Mouse (Mus musculus): Measurements from ENCODE around the gene A630089N07Rik. TPM values are rescaled to one million over a fixed set of nuclear protein-coding genes. Genes with fewer than 3 reads are reported as not detected.
A peak's percentile ranks its signal among the peaks of the same experiment; 100 is the strongest.

Gene A630089N07Rik
- polyA plus RNA-seq, 1 experiment from 2014 or later, result 3.0 TPM

GRCm38 (mm10) chr16:97962151-97962948 lies 119.9 kb downstream of the A630089N07Rik start, which contains the start of the genes C2cd2 and Zbtb21:
C2cd2 (minus strand) TSS chr16:97962598.
Zbtb21 (minus strand) TSS chr16:97962622.
- peak; percentile 94 for DNase-seq
- no peaks in the 10 kb centered on the region for H3K9me3 ChIP-seq (ENCODE audit: low read length)
- H3K27ac ChIP-seq (ENCODE audit: low read depth), result peak within 1 kb of the TSS; percentile 95
- under 1% methylated on average over 73 of the region's 78 CpGs for WGBS (ENCODE audit: insufficient replicate concordance)
- TF ChIP-seq EP300 (IDR thresholded peaks at IDR 0.05; ENCODE audit: low read depth), result no peak
- TF ChIP-seq CTCF (IDR thresholded peaks at IDR 0.05; ENCODE audit: low read depth), result no peak
- H3K4me1 ChIP-seq (ENCODE audit: insufficient read depth), result peaks cover 32% of the 10 kb centered on the region
- no peaks in the 10 kb centered on the region for H3K27me3 ChIP-seq (ENCODE audit: insufficient read depth, low read length)
- peak within 1 kb of the TSS; percentile 83 for H3K9ac ChIP-seq (replicated peaks)
- no peaks in the 10 kb centered on the region for H3K36me3 ChIP-seq (replicated peaks; ENCODE audit: insufficient read depth, low read length)
- ATAC-seq, result peak; percentile 92
- H3K4me2 ChIP-seq (ENCODE audit: low read depth, low read length), result peak within 1 kb of the TSS; percentile 83
- H3K4me3 ChIP-seq (ENCODE audit: low read depth, low read length), result peak within 1 kb of the TSS; percentile 77

DNA sequence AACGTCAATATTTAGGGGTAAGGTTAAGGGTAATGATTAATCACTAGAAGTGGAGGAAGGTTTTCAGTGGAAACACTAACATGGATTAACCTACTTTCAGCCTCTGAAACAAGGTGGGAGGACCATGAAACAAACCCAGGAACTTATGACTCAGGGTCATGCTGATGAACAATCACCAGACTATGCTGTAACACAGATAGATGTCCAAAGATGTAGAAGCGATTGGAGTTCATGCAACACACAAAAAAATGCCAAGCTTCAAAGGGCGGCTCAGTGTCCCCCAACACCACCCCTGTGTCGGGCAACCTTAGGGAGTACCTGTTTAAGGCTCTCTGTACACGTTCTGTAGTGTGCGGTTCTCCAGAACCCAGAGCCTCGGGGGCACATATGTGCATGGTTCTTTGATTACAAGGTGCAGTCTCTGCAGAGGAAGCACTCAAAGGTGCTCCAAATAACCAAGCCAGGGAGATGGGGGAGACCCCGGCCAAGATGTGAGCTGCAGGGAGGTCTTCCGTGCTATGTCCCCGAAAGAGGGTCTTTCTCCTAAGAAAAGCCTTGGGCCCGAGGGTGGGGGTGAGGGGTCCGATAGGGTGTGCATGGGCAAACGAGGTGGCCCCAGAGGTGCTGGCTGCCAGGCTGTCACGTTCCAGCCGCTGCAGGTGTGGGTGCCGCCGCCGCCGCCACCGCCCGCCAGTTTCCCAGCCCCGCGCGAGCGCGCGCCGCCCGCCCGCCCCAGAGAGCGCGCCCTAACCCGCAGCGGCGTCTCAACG lies 120.7 kb downstream of the A630089N07Rik start:
- H3K27me3 ChIP-seq (ENCODE audit: insufficient read depth, low read length), result no peaks in the 10 kb centered on the region
- H3K4me1 ChIP-seq (ENCODE audit: insufficient read depth), result peaks cover 32% of the 10 kb centered on the region
- TF ChIP-seq EP300 (IDR thresholded peaks at IDR 0.05; ENCODE audit: low read depth), result peak; percentile 53; the same call in 1 of the 2 replicates
- no peak for TF ChIP-seq CTCF (IDR thresholded peaks at IDR 0.05; ENCODE audit: low read depth)
- H3K4me2 ChIP-seq (ENCODE audit: low read depth, low read length), result peak overlapping the region; percentile 83
- no peaks in the 10 kb centered on the region for H3K9me3 ChIP-seq (ENCODE audit: low read length)
- DNase-seq, result no peak
- H3K4me3 ChIP-seq (ENCODE audit: low read depth, low read length), result peak overlapping the region; percentile 77
- WGBS (ENCODE audit: insufficient replicate concordance), result 4% methylated on average over 30 of the region's 36 CpGs
- H3K27ac ChIP-seq (ENCODE audit: low read depth), result peak overlapping the region; percentile 95
- H3K9ac ChIP-seq (replicated peaks), result peak overlapping the region; percentile 83
- peaks cover 2% of the 10 kb centered on the region; the same call in 1 of the 2 replicates for H3K36me3 ChIP-seq (replicated peaks; ENCODE audit: insufficient read depth, low read length)
- peak; percentile 32 for ATAC-seq

DNA sequence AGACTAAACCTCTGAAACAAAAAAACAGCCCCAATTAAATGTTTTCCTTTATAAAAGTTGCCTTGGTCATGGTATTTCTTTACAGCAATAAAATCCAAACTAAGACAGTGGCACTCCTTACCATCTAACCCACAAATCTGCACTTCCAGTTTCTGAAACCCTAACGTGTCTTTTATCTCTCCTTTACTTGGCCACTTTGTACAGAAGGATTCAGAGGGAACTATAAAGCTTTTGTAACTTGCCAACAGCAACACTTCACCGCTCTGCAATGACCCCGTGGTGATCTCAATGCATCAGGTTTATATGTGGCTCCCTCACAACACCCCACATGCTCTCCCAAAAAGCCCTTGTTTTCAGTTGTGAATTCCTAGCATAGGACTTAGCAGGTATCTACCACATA lies 121.9 kb downstream of the A630089N07Rik start:
- Histone ChIP-seq H3K36me3 (replicated peaks; ENCODE audit: insufficient read depth, low read length) (peaks cover 12% of the 10 kb centered on the region; the same call in 1 of the 2 replicates), H3K4me2 (ENCODE audit: low read depth, low read length) (peak overlapping the region; percentile 83; the same call in 1 of the 2 replicates), H3K27me3 (ENCODE audit: insufficient read depth, low read length) (no peaks in the 10 kb centered on the region), H3K27ac (ENCODE audit: low read depth) (peak overlapping the region; percentile 95), H3K4me1 (ENCODE audit: insufficient read depth) (peaks cover 32% of the 10 kb centered on the region), H3K9me3 (ENCODE audit: low read length) (no peaks in the 10 kb centered on the region), H3K9ac (replicated peaks) (no peak overlapping the region), H3K4me3 (ENCODE audit: low read depth, low read length) (no peak overlapping the region)
- DNase-seq (no peak), ATAC-seq (no peak)
- no peak for TF ChIP-seq CTCF (IDR thresholded peaks at IDR 0.05; ENCODE audit: low read depth)
- no peak for TF ChIP-seq EP300 (IDR thresholded peaks at IDR 0.05; ENCODE audit: low read depth)
- 60% methylated on average over 3 of the region's 3 CpGs for WGBS (ENCODE audit: insufficient replicate concordance)

GRCm38 (mm10) chr16:97958401-97958973 lies 123.8 kb downstream of the A630089N07Rik start:
- no peak for DNase-seq
- Histone ChIP-seq H3K27ac (ENCODE audit: low read depth) (no peak overlapping the region), H3K4me1 (ENCODE audit: insufficient read depth) (peaks cover 34% of the 10 kb centered on the region)

GRCm38 (mm10) chr16:97957626-97958025 lies 124.6 kb downstream of the A630089N07Rik start:
- no peak for DNase-seq
- H3K4me3 ChIP-seq (ENCODE audit: low read depth, low read length), result no peak overlapping the region
- no peak overlapping the region for H3K27ac ChIP-seq (ENCODE audit: low read depth)
- TF ChIP-seq EP300 (IDR thresholded peaks at IDR 0.05; ENCODE audit: low read depth) (no peak), CTCF (IDR thresholded peaks at IDR 0.05; ENCODE audit: low read depth) (no peak)
- peaks cover 33% of the 10 kb centered on the region for H3K4me1 ChIP-seq (ENCODE audit: insufficient read depth)
- no peak overlapping the region for H3K9ac ChIP-seq (replicated peaks)
- H3K27me3 ChIP-seq (ENCODE audit: insufficient read depth, low read length), result no peaks in the 10 kb centered on the region
- ATAC-seq, result no peak
- H3K9me3 ChIP-seq (ENCODE audit: low read length), result no peaks in the 10 kb centered on the region
- peaks cover 26% of the 10 kb centered on the region for H3K36me3 ChIP-seq (replicated peaks; ENCODE audit: insufficient read depth, low read length)
- no peak overlapping the region for H3K4me2 ChIP-seq (ENCODE audit: low read depth, low read length)

More at GRCm38 (mm10) chr16:97958401-97958973, 123.8 kb downstream of the A630089N07Rik start:
- no peak for ATAC-seq
- Histone ChIP-seq H3K9ac (replicated peaks) (no peak overlapping the region), H3K36me3 (replicated peaks; ENCODE audit: insufficient read depth, low read length) (peaks cover 18% of the 10 kb centered on the region; the same call in 1 of the 2 replicates), H3K27me3 (ENCODE audit: insufficient read depth, low read length) (no peaks in the 10 kb centered on the region), H3K9me3 (ENCODE audit: low read length) (no peaks in the 10 kb centered on the region), H3K4me2 (ENCODE audit: low read depth, low read length) (no peak overlapping the region), H3K4me3 (ENCODE audit: low read depth, low read length) (no peak overlapping the region)
- TF ChIP-seq EP300 (IDR thresholded peaks at IDR 0.05; ENCODE audit: low read depth), result peak; percentile 69
- no peak for TF ChIP-seq CTCF (IDR thresholded peaks at IDR 0.05; ENCODE audit: low read depth)

DNA sequence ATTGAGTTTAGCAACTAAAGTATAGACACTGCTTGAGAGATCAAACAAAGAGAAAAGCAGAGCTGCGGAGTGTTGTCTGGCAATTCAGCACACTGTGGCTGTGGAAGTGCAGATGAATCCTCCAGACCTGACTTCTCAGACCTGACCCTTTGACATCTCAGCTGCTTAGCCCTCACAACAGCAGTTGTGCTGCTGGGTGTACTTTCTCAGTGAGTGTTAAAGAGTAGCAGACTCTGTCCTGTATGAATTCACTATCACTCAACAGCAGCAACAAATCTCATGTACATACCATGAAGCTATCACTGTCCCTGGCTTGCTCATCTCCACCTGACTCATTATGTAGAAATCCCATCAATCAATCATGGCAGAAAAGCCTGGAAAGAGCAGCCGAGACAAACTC lies 126.2 kb downstream of the A630089N07Rik start:
- H3K36me3 ChIP-seq (replicated peaks; ENCODE audit: insufficient read depth, low read length), result peaks cover 42% of the 10 kb centered on the region
- no peak overlapping the region for H3K4me3 ChIP-seq (ENCODE audit: low read depth, low read length)
- ATAC-seq (no peak), DNase-seq (no peak)
- H3K9ac ChIP-seq (replicated peaks), result no peak overlapping the region
- no peaks in the 10 kb centered on the region for H3K27me3 ChIP-seq (ENCODE audit: insufficient read depth, low read length)
- H3K9me3 ChIP-seq (ENCODE audit: low read length), result no peaks in the 10 kb centered on the region
- peaks cover 27% of the 10 kb centered on the region for H3K4me1 ChIP-seq (ENCODE audit: insufficient read depth)
- no peak for TF ChIP-seq CTCF (IDR thresholded peaks at IDR 0.05; ENCODE audit: low read depth)
- no peak for TF ChIP-seq EP300 (IDR thresholded peaks at IDR 0.05; ENCODE audit: low read depth)
- H3K4me2 ChIP-seq (ENCODE audit: low read depth, low read length), result no peak overlapping the region
- no peak overlapping the region for H3K27ac ChIP-seq (ENCODE audit: low read depth)
- WGBS (ENCODE audit: insufficient replicate concordance), result 87% methylated on average over 2 of the region's 2 CpGs
